Mouse (Mus musculus) limb, embryonic 11.5 days (tissue): Measurements from ENCODE around the gene Pde10a. TPM values are rescaled to one million over a fixed set of nuclear protein-coding genes. Genes with fewer than 3 reads are reported as not detected.

Experiments used
- ATAC-seq: fragments of 200-750 bp; cut with Nextera tagmentation; 2 replicates; pipeline ENCODE4 v1.8.0; 2017; ENCODE audit warnings: low read depth; ENCODE audit not compliant: insufficient number of reproducible peaks, low FRiP score, low TSS enrichment
- DNase-seq: peaks from one replicate; pipeline ENCODE4 v3.0.0-alpha.2; 2015; ENCODE audit warnings: low spot score
- H3K27ac ChIP-seq: fragments of 300-500 bp; sonication (generic); replicated peaks from 2 replicates; pipeline ENCODE4 v1.5.1; 2014; ENCODE audit warnings: low read depth, mild to moderate bottlenecking, low read length
- H3K27me3 ChIP-seq: fragments of 300-500 bp; sonication (generic); 2 replicates; pipeline ENCODE4 v1.6.1; 2014; ENCODE audit warnings: mild to moderate bottlenecking, low read length, mixed read lengths; ENCODE audit not compliant: control insufficient read depth, insufficient read depth
- H3K36me3 ChIP-seq: fragments of 300-500 bp; sonication (generic); 2 replicates; pipeline ENCODE4 v1.6.1; 2014; ENCODE audit warnings: mild to moderate bottlenecking, low read length, moderate library complexity, mixed read lengths; ENCODE audit not compliant: control insufficient read depth, insufficient read depth
- H3K4me1 ChIP-seq: fragments of 300-500 bp; sonication (generic); 2 replicates; pipeline ENCODE4 v1.6.1; 2014; ENCODE audit warnings: low read length, mixed read lengths; ENCODE audit not compliant: control insufficient read depth, insufficient read depth
- H3K4me2 ChIP-seq: fragments of 300-500 bp; sonication (generic); 2 replicates; pipeline ENCODE4 v1.6.1; 2014; ENCODE audit warnings: low read depth, mild to moderate bottlenecking, moderate library complexity; ENCODE audit not compliant: severe bottlenecking
- H3K4me3 ChIP-seq: fragments of 300-500 bp; sonication (generic); 2 replicates; pipeline ENCODE4 v1.5.1; 2014; ENCODE audit warnings: low read depth, low read length
- H3K9ac ChIP-seq: fragments of 300-500 bp; sonication (generic); 2 replicates; pipeline ENCODE4 v1.6.1; 2014; ENCODE audit warnings: mild to moderate bottlenecking, low read length
- H3K9me3 ChIP-seq: fragments of 300-500 bp; sonication (generic); 2 replicates; pipeline ENCODE4 v1.6.1; 2016; ENCODE audit warnings: low read length; ENCODE audit not compliant: control insufficient read depth
- WGBS: fragments of 180-500 bp; shearing (Covaris S2); extraction: QIAGEN DNeasy Blood & Tissue Kit; methylation state at CpG from one replicate; pipeline ENCODE4 v1.1.7; 2014; 5-methylcytosine and 5-hydroxymethylcytosine counted together
- polyA plus RNA-seq: library from polyadenylated mRNA; unstranded; fragments of >200 nt; fragmentation: Nextera tagmentation; extraction: Ambion mirVana; gene quantifications from 2 replicates; pipeline ENCODE4 v1.2.1, GENCODE M21; 2014

Gene Pde10a
- polyA plus RNA-seq, 1 experiment from 2014 or later: 0.77 TPM

GRCm38 (mm10) chr17:8827204-8827603 is 302.0 kb downstream of the Pde10a start:
- ATAC-seq (no peak), DNase-seq (no peak)
- Histone ChIP-seq H3K4me2 (no peak overlapping the region), H3K9me3 (no peaks in the 10 kb centered on the region), H3K27me3 (no peaks in the 10 kb centered on the region), H3K36me3 (no peaks in the 10 kb centered on the region), H3K4me3 (no peak overlapping the region), H3K4me1 (no peaks in the 10 kb centered on the region), H3K9ac (no peak overlapping the region), H3K27ac (no peak overlapping the region)
- 85% methylated on average over 9 of the region's 9 CpGs for WGBS

- H3K27ac ChIP-seq: no peak overlapping the region
- H3K9ac ChIP-seq: no peak overlapping the region
- no peaks in the 10 kb centered on the region for H3K36me3 ChIP-seq
- 94% methylated on average over 5 of the region's 5 CpGs for WGBS
- no peak overlapping the region for H3K4me2 ChIP-seq
- no peak overlapping the region for H3K4me3 ChIP-seq
- H3K4me1 ChIP-seq: no peaks in the 10 kb centered on the region
- no peaks in the 10 kb centered on the region for H3K27me3 ChIP-seq
- no peaks in the 10 kb centered on the region for H3K9me3 ChIP-seq
- ATAC-seq (no peak), DNase-seq (no peak)
Measured at GRCm38 (mm10) chr17:8831001-8831400, 305.8 kb downstream of the Pde10a start.

- WGBS: 88% methylated on average over 5 of the region's 5 CpGs
- DNase-seq: no peak
Measured at GRCm38 (mm10) chr17:8836292-8836691, 311.1 kb downstream of the Pde10a start.

GRCm38 (mm10) chr17:8838252-8838651 is 313.1 kb downstream of the Pde10a start:
- H3K27ac ChIP-seq: no peak overlapping the region
- WGBS: 47% methylated on average over 8 of the region's 8 CpGs
- H3K36me3 ChIP-seq: no peaks in the 10 kb centered on the region
- no peaks in the 10 kb centered on the region for H3K9me3 ChIP-seq
- H3K9ac ChIP-seq: no peak overlapping the region
- no peak overlapping the region for H3K4me2 ChIP-seq
- ATAC-seq (no peak), DNase-seq (no peak)
- no peaks in the 10 kb centered on the region for H3K27me3 ChIP-seq
- no peak overlapping the region for H3K4me3 ChIP-seq
- H3K4me1 ChIP-seq: peaks cover 4% of the 10 kb centered on the region; the same call in 1 of the 2 replicates

More at GRCm38 (mm10) chr17:8836292-8836691, 311.1 kb downstream of the Pde10a start:
- Histone ChIP-seq H3K4me2 (no peak overlapping the region), H3K4me3 (no peak overlapping the region), H3K27ac (no peak overlapping the region), H3K36me3 (no peaks in the 10 kb centered on the region), H3K9me3 (no peaks in the 10 kb centered on the region), H3K27me3 (no peaks in the 10 kb centered on the region), H3K9ac (no peak overlapping the region), H3K4me1 (0 out of 2 replicates have a peak, but pooled peaks cover 4% of the 10 kb centered on the region)
- ATAC-seq: no peak

- Histone ChIP-seq H3K4me2 (no peak overlapping the region), H3K9ac (no peak overlapping the region), H3K27me3 (no peaks in the 10 kb centered on the region), H3K27ac (no peak overlapping the region), H3K4me3 (no peak overlapping the region), H3K36me3 (no peaks in the 10 kb centered on the region), H3K9me3 (no peaks in the 10 kb centered on the region), H3K4me1 (peaks cover 4% of the 10 kb centered on the region; the same call in 1 of the 2 replicates)
- ATAC-seq (no peak), DNase-seq (no peak)
- 70% methylated on average over 10 of the region's 10 CpGs for WGBS
Measured at GRCm38 (mm10) chr17:8839237-8840011, 314.3 kb downstream of the Pde10a start.

- WGBS: 80% methylated on average over 8 of the region's 8 CpGs
- ATAC-seq: no peak
- Histone ChIP-seq H3K4me3 (no peak overlapping the region), H3K4me2 (no peak overlapping the region), H3K36me3 (no peaks in the 10 kb centered on the region), H3K4me1 (peaks cover 4% of the 10 kb centered on the region; the same call in 1 of the 2 replicates), H3K9me3 (no peaks in the 10 kb centered on the region), H3K27ac (no peak overlapping the region), H3K27me3 (no peaks in the 10 kb centered on the region), H3K9ac (no peak overlapping the region)
- DNase-seq: no peak
Measured at GRCm38 (mm10) chr17:8841094-8841493, 315.9 kb downstream of the Pde10a start.

GRCm38 (mm10) chr17:8841897-8842540 is 316.8 kb downstream of the Pde10a start:
- no peak overlapping the region for H3K9ac ChIP-seq
- H3K27me3 ChIP-seq: no peaks in the 10 kb centered on the region
- H3K4me2 ChIP-seq: no peak overlapping the region
- H3K27ac ChIP-seq: no peak overlapping the region
- H3K4me1 ChIP-seq: peaks cover 7% of the 10 kb centered on the region; the same call in 1 of the 2 replicates
- no peaks in the 10 kb centered on the region for H3K36me3 ChIP-seq
- no peak overlapping the region for H3K4me3 ChIP-seq
- H3K9me3 ChIP-seq: no peaks in the 10 kb centered on the region
- ATAC-seq (no peak), DNase-seq (no peak)
- 73% methylated on average over 8 of the region's 8 CpGs for WGBS

GRCm38 (mm10) chr17:8842662-8843061 is 317.5 kb downstream of the Pde10a start:
- H3K9ac ChIP-seq: no peak overlapping the region
- no peaks in the 10 kb centered on the region for H3K27me3 ChIP-seq
- no peak for ATAC-seq
- H3K27ac ChIP-seq: no peak overlapping the region
- no peak overlapping the region for H3K4me3 ChIP-seq
- H3K36me3 ChIP-seq: no peaks in the 10 kb centered on the region
- H3K4me1 ChIP-seq: peaks cover 7% of the 10 kb centered on the region; the same call in 1 of the 2 replicates
- 81% methylated on average over 4 of the region's 4 CpGs for WGBS
- no peak overlapping the region for H3K4me2 ChIP-seq
- DNase-seq: no peak
- H3K9me3 ChIP-seq: no peaks in the 10 kb centered on the region
